Mouse (Mus musculus): ENCODE results near the gene B3galt1. TPM values are rescaled to one million over a fixed set of nuclear protein-coding genes. Genes with fewer than 3 reads are reported as not detected.

Gene B3galt1
- polyA plus RNA-seq (2014; fragmentation: Nextera tagmentation; extraction: Ambion mirVana) = 21.1 and 23.3 TPM in 2 replicates

DNA sequence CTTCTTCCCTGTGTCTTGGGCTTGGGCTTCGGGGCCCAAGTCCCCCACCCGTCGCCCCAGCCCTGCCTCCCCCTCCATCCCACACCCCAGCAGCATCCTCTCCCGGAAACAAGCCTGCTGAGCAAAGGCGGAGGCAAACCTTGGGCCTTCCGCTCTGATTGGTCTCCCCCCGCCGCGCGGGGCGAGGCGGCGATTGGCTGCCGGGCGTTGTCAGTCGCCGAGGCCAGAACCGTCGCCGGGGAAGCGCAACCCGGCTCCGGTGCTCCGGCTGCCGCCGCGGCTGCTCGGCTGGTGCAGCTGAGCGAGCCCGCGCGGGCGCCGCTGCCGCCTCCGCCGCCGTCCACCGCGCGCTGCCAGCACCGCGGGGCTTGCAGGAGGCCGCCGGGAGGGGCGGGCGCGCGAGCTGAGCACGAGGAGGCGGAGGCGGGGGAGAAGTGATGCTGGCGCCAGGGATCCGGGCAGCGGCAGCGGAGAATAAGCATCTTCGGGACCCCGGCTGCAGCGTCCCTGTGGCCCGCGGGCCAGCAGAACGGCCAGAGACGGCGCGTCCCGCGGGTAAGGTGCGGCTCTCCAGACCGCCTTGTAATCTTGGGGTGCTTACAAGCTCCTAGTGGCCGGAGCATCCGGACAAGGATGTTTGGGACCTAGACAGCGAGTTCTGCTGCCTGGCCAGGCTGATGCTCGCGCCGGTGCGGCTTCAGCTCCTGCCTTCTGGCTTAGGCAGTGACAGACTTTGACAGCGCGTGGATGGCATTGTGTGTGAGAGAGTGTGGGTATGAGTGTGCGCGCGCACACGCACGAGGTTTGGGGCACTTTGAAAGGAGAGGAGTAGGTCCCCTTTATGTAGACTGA, at the start of gene B3galt1:
TSS of gene B3galt1 (plus strand) at position 392 of the 852 bp plus-strand sequence.
- DNase-seq (ENCODE audit: low spot score) = peak; percentile 91
- Histone ChIP-seq H3K9ac (ENCODE audit: low read depth, low read length) (peak within 1 kb of the TSS; percentile 78), H3K27ac (ENCODE audit: low read depth, low read length) (peak within 1 kb of the TSS; percentile 96), H3K4me1 (replicated peaks; ENCODE audit: control insufficient read depth, insufficient read depth, low read length) (no peaks in the 10 kb centered on the region), H3K4me3 (ENCODE audit: low read depth, low read length) (peak within 1 kb of the TSS; percentile 60), H3K9me3 (ENCODE audit: control insufficient read depth, low read length) (no peaks in the 10 kb centered on the region), H3K4me2 (replicated peaks; ENCODE audit: low read depth, low read length) (peak within 1 kb of the TSS; percentile 96), H3K27me3 (ENCODE audit: control insufficient read depth, insufficient read depth, low read length) (no peaks in the 10 kb centered on the region), H3K36me3 (ENCODE audit: control insufficient read depth, insufficient read depth, low read length) (no peaks in the 10 kb centered on the region)
- under 1% methylated on average over 77 of the region's 83 CpGs for WGBS
- peak; percentile 99 for ATAC-seq (ENCODE audit: low FRiP score)

GRCm38 (mm10) chr2:67516405-67516804, 49.3 kb upstream of the B3galt1 start:
- no peak overlapping the region for H3K4me2 ChIP-seq (replicated peaks; ENCODE audit: low read depth, low read length)
- no peaks in the 10 kb centered on the region for H3K36me3 ChIP-seq (ENCODE audit: control insufficient read depth, insufficient read depth, low read length)
- no peak for ATAC-seq (ENCODE audit: low FRiP score)
- WGBS = 91% methylated on average over 7 of the region's 7 CpGs
- no peak overlapping the region for H3K9ac ChIP-seq (ENCODE audit: low read depth, low read length)
- H3K27ac ChIP-seq (ENCODE audit: low read depth, low read length) = no peak overlapping the region
- no peaks in the 10 kb centered on the region for H3K27me3 ChIP-seq (ENCODE audit: control insufficient read depth, insufficient read depth, low read length)
- DNase-seq (ENCODE audit: low spot score) = no peak
- H3K4me1 ChIP-seq (replicated peaks; ENCODE audit: control insufficient read depth, insufficient read depth, low read length) = no peaks in the 10 kb centered on the region
- no peaks in the 10 kb centered on the region for H3K9me3 ChIP-seq (ENCODE audit: control insufficient read depth, low read length)
- H3K4me3 ChIP-seq (ENCODE audit: low read depth, low read length) = no peak overlapping the region

DNA sequence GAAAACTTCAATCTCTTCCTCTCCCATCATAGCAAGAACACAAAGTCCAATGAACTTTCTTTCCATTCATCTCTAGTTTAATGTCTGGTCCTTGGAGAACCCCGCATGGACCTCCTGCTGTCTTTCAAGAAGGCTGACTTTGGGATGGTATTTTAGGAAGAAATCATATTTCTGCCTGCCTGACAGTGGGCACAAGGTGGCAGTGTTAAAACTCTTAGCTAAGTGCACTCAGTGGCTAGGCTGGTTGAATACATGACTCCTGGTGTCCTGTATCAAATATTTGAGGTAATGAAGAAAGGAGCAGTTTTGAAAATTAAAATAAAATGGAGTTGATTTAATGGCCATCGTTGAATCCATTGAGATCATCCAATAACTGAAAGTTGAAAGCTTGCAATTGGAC, 30.3 kb upstream of the B3galt1 start:
- ATAC-seq (ENCODE audit: low FRiP score) (no peak), DNase-seq (ENCODE audit: low spot score) (no peak)
- no peaks in the 10 kb centered on the region for H3K27me3 ChIP-seq (ENCODE audit: control insufficient read depth, insufficient read depth, low read length)
- H3K9me3 ChIP-seq (ENCODE audit: control insufficient read depth, low read length) = no peaks in the 10 kb centered on the region
- no peak overlapping the region for H3K4me3 ChIP-seq (ENCODE audit: low read depth, low read length)
- no peaks in the 10 kb centered on the region for H3K4me1 ChIP-seq (replicated peaks; ENCODE audit: control insufficient read depth, insufficient read depth, low read length)
- no peak overlapping the region for H3K4me2 ChIP-seq (replicated peaks; ENCODE audit: low read depth, low read length)
- H3K27ac ChIP-seq (ENCODE audit: low read depth, low read length) = no peak overlapping the region
- 90% methylated on average over 2 of the region's 2 CpGs for WGBS
- H3K36me3 ChIP-seq (ENCODE audit: control insufficient read depth, insufficient read depth, low read length) = no peaks in the 10 kb centered on the region
- H3K9ac ChIP-seq (ENCODE audit: low read depth, low read length) = no peak overlapping the region

GRCm38 (mm10) chr2:67539426-67539825, 26.2 kb upstream of the B3galt1 start:
- H3K4me3 ChIP-seq (ENCODE audit: low read depth, low read length) = no peak overlapping the region
- H3K4me1 ChIP-seq (replicated peaks; ENCODE audit: control insufficient read depth, insufficient read depth, low read length) = no peaks in the 10 kb centered on the region
- H3K27me3 ChIP-seq (ENCODE audit: control insufficient read depth, insufficient read depth, low read length) = no peaks in the 10 kb centered on the region
- H3K27ac ChIP-seq (ENCODE audit: low read depth, low read length) = no peak overlapping the region
- no peaks in the 10 kb centered on the region for H3K9me3 ChIP-seq (ENCODE audit: control insufficient read depth, low read length)
- no peak overlapping the region for H3K4me2 ChIP-seq (replicated peaks; ENCODE audit: low read depth, low read length)
- no peak overlapping the region for H3K9ac ChIP-seq (ENCODE audit: low read depth, low read length)
- WGBS = 92% methylated on average over 6 of the region's 6 CpGs
- DNase-seq (ENCODE audit: low spot score) (no peak), ATAC-seq (ENCODE audit: low FRiP score) (no peak)
- H3K36me3 ChIP-seq (ENCODE audit: control insufficient read depth, insufficient read depth, low read length) = no peaks in the 10 kb centered on the region

GRCm38 (mm10) chr2:67541957-67542696, 23.5 kb upstream of the B3galt1 start:
- H3K4me2 ChIP-seq (replicated peaks; ENCODE audit: low read depth, low read length) = no peak overlapping the region
- no peaks in the 10 kb centered on the region for H3K4me1 ChIP-seq (replicated peaks; ENCODE audit: control insufficient read depth, insufficient read depth, low read length)
- no peaks in the 10 kb centered on the region for H3K27me3 ChIP-seq (ENCODE audit: control insufficient read depth, insufficient read depth, low read length)
- ATAC-seq (ENCODE audit: low FRiP score) = no peak
- H3K36me3 ChIP-seq (ENCODE audit: control insufficient read depth, insufficient read depth, low read length) = no peaks in the 10 kb centered on the region
- H3K27ac ChIP-seq (ENCODE audit: low read depth, low read length) = no peak overlapping the region
- no peak for DNase-seq (ENCODE audit: low spot score)
- no peak overlapping the region for H3K9ac ChIP-seq (ENCODE audit: low read depth, low read length)
- no peak overlapping the region for H3K4me3 ChIP-seq (ENCODE audit: low read depth, low read length)
- WGBS = 70% methylated on average over 11 of the region's 11 CpGs
- H3K9me3 ChIP-seq (ENCODE audit: control insufficient read depth, low read length) = no peaks in the 10 kb centered on the region

- WGBS = 76% methylated on average over 8 of the region's 8 CpGs
- H3K4me3 ChIP-seq (ENCODE audit: low read depth, low read length) = no peak overlapping the region
- no peaks in the 10 kb centered on the region for H3K4me1 ChIP-seq (replicated peaks; ENCODE audit: control insufficient read depth, insufficient read depth, low read length)
- H3K4me2 ChIP-seq (replicated peaks; ENCODE audit: low read depth, low read length) = no peak overlapping the region
- no peaks in the 10 kb centered on the region for H3K9me3 ChIP-seq (ENCODE audit: control insufficient read depth, low read length)
- DNase-seq (ENCODE audit: low spot score) (no peak), ATAC-seq (ENCODE audit: low FRiP score) (no peak)
- no peak overlapping the region for H3K27ac ChIP-seq (ENCODE audit: low read depth, low read length)
- H3K36me3 ChIP-seq (ENCODE audit: control insufficient read depth, insufficient read depth, low read length) = no peaks in the 10 kb centered on the region
- H3K9ac ChIP-seq (ENCODE audit: low read depth, low read length) = no peak overlapping the region
- no peaks in the 10 kb centered on the region for H3K27me3 ChIP-seq (ENCODE audit: control insufficient read depth, insufficient read depth, low read length)
These were observed 21.2 kb upstream of the B3galt1 start for GRCm38 (mm10) chr2:67544426-67544825.

DNA sequence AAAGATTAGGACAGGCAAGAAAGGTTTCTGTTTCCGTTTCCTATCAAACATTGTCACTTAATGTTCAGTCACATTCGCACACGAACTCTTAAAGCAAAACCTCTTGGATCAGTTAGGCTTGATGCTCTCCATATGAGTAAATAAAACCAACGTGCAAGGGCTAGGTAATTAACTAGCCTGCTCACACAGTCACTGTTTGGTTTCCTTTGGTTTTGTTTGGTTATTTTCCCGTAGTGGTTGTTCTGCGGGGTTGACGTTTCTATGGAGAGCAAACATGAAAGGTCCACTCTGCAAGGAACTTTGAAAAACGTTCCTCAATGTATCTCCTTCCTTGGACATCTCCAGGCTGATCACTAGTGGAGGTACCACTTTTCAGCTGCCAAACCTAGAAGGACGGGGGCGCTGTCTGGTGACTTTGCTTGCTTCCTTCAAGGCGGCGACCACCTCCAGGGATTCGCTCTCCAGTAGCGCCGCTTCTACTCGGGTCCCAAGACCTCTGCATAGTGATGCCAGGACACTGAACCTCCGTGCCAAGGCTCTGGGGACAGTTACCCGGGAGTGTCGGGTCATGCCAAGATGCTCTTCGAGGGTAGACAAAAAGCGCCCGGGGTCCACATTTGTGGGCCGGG, 706 bp upstream of the B3galt1 start:
- Histone ChIP-seq H3K27me3 (ENCODE audit: control insufficient read depth, insufficient read depth, low read length) (no peaks in the 10 kb centered on the region), H3K27ac (ENCODE audit: low read depth, low read length) (peak overlapping the region; percentile 96), H3K36me3 (ENCODE audit: control insufficient read depth, insufficient read depth, low read length) (no peaks in the 10 kb centered on the region), H3K9ac (ENCODE audit: low read depth, low read length) (peak overlapping the region; percentile 78), H3K4me1 (replicated peaks; ENCODE audit: control insufficient read depth, insufficient read depth, low read length) (no peaks in the 10 kb centered on the region), H3K9me3 (ENCODE audit: control insufficient read depth, low read length) (no peaks in the 10 kb centered on the region), H3K4me3 (ENCODE audit: low read depth, low read length) (peak overlapping the region; percentile 60), H3K4me2 (replicated peaks; ENCODE audit: low read depth, low read length) (peak overlapping the region; percentile 96)
- ATAC-seq (ENCODE audit: low FRiP score) (peak; percentile 87), DNase-seq (ENCODE audit: low spot score) (no peak)
- WGBS = 4% methylated on average over 23 of the region's 23 CpGs

DNA sequence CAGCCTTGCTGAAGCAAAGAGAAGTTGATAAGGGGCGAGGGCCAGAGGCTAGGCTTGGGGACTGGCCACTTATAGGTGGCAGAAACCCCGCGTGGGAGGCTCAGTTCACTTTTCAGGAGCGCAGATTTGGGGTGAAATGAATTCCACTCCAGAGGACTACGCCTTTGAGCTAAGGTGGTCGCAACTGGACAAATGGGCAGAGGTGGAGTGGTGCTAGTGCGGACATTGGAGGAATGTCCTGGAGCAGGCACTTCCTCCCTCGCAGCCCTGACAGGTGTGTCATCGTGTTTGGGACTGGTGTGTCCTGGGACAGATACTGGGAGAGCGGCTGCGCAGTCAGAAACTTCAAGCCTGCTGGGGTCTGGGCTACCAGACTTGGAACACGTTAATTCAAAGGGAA, 895 bp downstream of the B3galt1 start:
- DNase-seq (ENCODE audit: low spot score) = peak; percentile 39
- WGBS = 3% methylated on average over 12 of the region's 12 CpGs
- H3K27me3 ChIP-seq (ENCODE audit: control insufficient read depth, insufficient read depth, low read length) = no peaks in the 10 kb centered on the region

More for the DNA sequence above, 895 bp downstream of the B3galt1 start:
- no peaks in the 10 kb centered on the region for H3K4me1 ChIP-seq (replicated peaks; ENCODE audit: control insufficient read depth, insufficient read depth, low read length)
- peak overlapping the region; percentile 96 for H3K4me2 ChIP-seq (replicated peaks; ENCODE audit: low read depth, low read length)
- no peaks in the 10 kb centered on the region for H3K36me3 ChIP-seq (ENCODE audit: control insufficient read depth, insufficient read depth, low read length)
- ATAC-seq (ENCODE audit: low FRiP score) = no peak
- peak overlapping the region; percentile 96; the same call in 1 of the 2 replicates for H3K27ac ChIP-seq (ENCODE audit: low read depth, low read length)
- peak overlapping the region; percentile 78 for H3K9ac ChIP-seq (ENCODE audit: low read depth, low read length)
- no peaks in the 10 kb centered on the region for H3K9me3 ChIP-seq (ENCODE audit: control insufficient read depth, low read length)
- H3K4me3 ChIP-seq (ENCODE audit: low read depth, low read length) = peak overlapping the region; percentile 60
